Mouse (Mus musculus): ENCODE measurements around the gene Toe1. TPM values are rescaled to one million over a fixed set of nuclear protein-coding genes. Genes with fewer than 3 reads are reported as not detected.

Gene Toe1
- polyA plus RNA-seq, 1 experiment from 2014 or later, result 29.4 TPM

GRCm38 (mm10) chr4:116820902-116821693, 13.7 kb upstream of the Toe1 start:
- H3K27ac ChIP-seq, result peak overlapping the region; percentile 81
- peak; percentile 93 for DNase-seq (ENCODE audit: low spot score)
- under 1% methylated on average over 51 of the region's 51 CpGs for WGBS

GRCm38 (mm10) chr4:116819968-116820901, 12.8 kb upstream of the Toe1 start:
- H3K4me3 ChIP-seq, result peak overlapping the region; percentile 71
- H3K4me1 ChIP-seq, result peaks cover 20% of the 10 kb centered on the region
- 21% methylated on average over 32 of the region's 32 CpGs for WGBS
- H3K27me3 ChIP-seq (ENCODE audit: insufficient read depth, poor library complexity, severe bottlenecking), result peaks cover 33% of the 10 kb centered on the region
- peaks cover 29% of the 10 kb centered on the region for H3K36me3 ChIP-seq
- peak overlapping the region; percentile 81; the same call in 1 of the 2 replicates for H3K27ac ChIP-seq
- DNase-seq (ENCODE audit: low spot score), result peak; percentile 69
- no peaks in the 10 kb centered on the region for H3K9me3 ChIP-seq

More at GRCm38 (mm10) chr4:116820902-116821693, 13.7 kb upstream of the Toe1 start:
- H3K36me3 ChIP-seq, result peaks cover 22% of the 10 kb centered on the region
- H3K9me3 ChIP-seq, result no peaks in the 10 kb centered on the region
- peaks cover 23% of the 10 kb centered on the region for H3K4me1 ChIP-seq
- H3K27me3 ChIP-seq (ENCODE audit: insufficient read depth, poor library complexity, severe bottlenecking), result peaks cover 33% of the 10 kb centered on the region
- H3K4me3 ChIP-seq, result peak overlapping the region; percentile 71

DNA sequence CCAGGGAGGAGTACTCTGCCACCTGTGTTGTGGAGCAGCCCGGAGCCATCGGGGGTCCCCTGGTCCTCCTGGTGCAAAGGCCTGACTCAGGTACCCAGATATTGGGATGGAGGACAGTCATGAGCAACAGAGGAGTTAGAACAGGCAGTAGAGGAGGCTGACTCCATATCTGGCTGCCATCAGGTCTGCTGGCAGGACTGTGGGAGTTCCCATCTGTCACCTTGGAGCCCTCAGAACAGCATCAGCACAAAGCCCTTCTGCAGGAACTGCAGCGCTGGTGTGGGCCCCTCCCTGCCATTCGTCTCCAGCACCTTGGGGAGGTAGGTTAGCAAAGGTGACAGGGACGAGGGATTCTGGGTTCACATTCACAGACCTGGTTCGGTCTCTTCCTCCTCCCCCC, 10.0 kb upstream of the Toe1 start:
- Histone ChIP-seq H3K27me3 (ENCODE audit: insufficient read depth, poor library complexity, severe bottlenecking) (peaks cover 33% of the 10 kb centered on the region), H3K4me1 (peaks cover 13% of the 10 kb centered on the region), H3K36me3 (peaks cover 35% of the 10 kb centered on the region), H3K27ac (no peak overlapping the region), H3K9me3 (no peaks in the 10 kb centered on the region), H3K4me3 (no peak overlapping the region)
- no peak for DNase-seq (ENCODE audit: low spot score)
- WGBS, result 80% methylated on average over 6 of the region's 6 CpGs

- Histone ChIP-seq H3K27me3 (ENCODE audit: insufficient read depth, poor library complexity, severe bottlenecking) (peaks cover 24% of the 10 kb centered on the region), H3K4me3 (no peak overlapping the region), H3K4me1 (peaks cover 4% of the 10 kb centered on the region; the same call in 1 of the 2 replicates), H3K27ac (no peak overlapping the region), H3K9me3 (no peaks in the 10 kb centered on the region), H3K36me3 (peaks cover 35% of the 10 kb centered on the region)
- DNase-seq (ENCODE audit: low spot score), result no peak
- WGBS, result 80% methylated on average over 5 of the region's 5 CpGs
Measured at GRCm38 (mm10) chr4:116815276-116815675, 7.8 kb upstream of the Toe1 start.

- no peak for DNase-seq (ENCODE audit: low spot score)
- H3K27ac ChIP-seq, result no peak overlapping the region
- peaks cover 9% of the 10 kb centered on the region for H3K4me1 ChIP-seq
- 59% methylated on average over 3 of the region's 3 CpGs for WGBS
- H3K36me3 ChIP-seq, result peaks cover 13% of the 10 kb centered on the region
- H3K9me3 ChIP-seq, result no peaks in the 10 kb centered on the region
- H3K4me3 ChIP-seq, result no peak overlapping the region
- H3K27me3 ChIP-seq (ENCODE audit: insufficient read depth, poor library complexity, severe bottlenecking), result no peaks in the 10 kb centered on the region
Measured at GRCm38 (mm10) chr4:116811012-116811411, 3.6 kb upstream of the Toe1 start.

GRCm38 (mm10) chr4:116799901-116800300, 7.5 kb downstream of the Toe1 start:
- peaks cover 6% of the 10 kb centered on the region; the same call in 1 of the 2 replicates for H3K4me1 ChIP-seq
- no peak for DNase-seq (ENCODE audit: low spot score)
- H3K27ac ChIP-seq, result no peak overlapping the region
- 36% methylated on average over 5 of the region's 5 CpGs for WGBS
- no peak overlapping the region for H3K4me3 ChIP-seq
- H3K36me3 ChIP-seq, result peaks cover 34% of the 10 kb centered on the region
- H3K9me3 ChIP-seq, result no peaks in the 10 kb centered on the region
- H3K27me3 ChIP-seq (ENCODE audit: insufficient read depth, poor library complexity, severe bottlenecking), result no peaks in the 10 kb centered on the region

DNA sequence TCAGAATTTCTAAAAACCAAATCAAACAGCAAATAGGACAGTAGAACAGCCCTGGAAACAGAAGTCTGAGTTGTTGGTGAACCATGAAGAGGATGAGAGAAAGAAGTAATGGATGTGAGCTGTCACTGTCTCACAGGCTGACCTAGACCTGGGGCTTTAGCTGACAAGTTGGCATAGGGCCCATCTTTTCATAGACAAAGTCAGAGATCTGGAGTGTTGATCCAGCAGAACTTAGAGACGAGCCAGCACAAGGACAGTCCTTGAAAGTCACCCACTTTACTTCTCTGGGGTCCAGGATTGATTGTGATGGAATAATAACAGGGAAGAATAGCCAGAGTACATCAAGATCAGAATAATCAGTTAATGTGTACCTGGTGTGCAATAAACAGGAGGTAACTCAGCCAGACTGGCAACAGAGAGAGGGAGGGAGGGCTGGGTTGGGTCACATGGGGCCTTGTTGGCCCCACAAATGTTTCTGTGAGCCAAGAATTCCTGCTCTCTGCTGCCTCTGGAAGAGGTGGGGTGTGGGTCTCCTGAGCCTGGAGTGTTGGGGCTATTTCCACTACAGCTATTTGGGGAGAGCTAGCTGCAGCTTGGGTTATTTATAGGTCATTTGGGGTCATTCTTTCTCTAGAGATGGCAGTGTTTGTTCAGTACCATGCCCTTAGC, 10.9 kb downstream of the Toe1 start:
- Histone ChIP-seq H3K4me1 (peaks cover 6% of the 10 kb centered on the region; the same call in 1 of the 2 replicates), H3K9me3 (no peaks in the 10 kb centered on the region), H3K4me3 (no peak overlapping the region), H3K27ac (no peak overlapping the region), H3K27me3 (ENCODE audit: insufficient read depth, poor library complexity, severe bottlenecking) (no peaks in the 10 kb centered on the region), H3K36me3 (peaks cover under 1% of the 10 kb centered on the region; the same call in 1 of the 2 replicates)
- no peak for DNase-seq (ENCODE audit: low spot score)
- WGBS, result 56% methylated on average over 1 of the region's 1 CpGs

- Histone ChIP-seq H3K4me1 (peaks cover 6% of the 10 kb centered on the region; the same call in 1 of the 2 replicates), H3K36me3 (no peaks in the 10 kb centered on the region)
- WGBS, result 76% methylated on average over 2 of the region's 2 CpGs
Measured at GRCm38 (mm10) chr4:116794273-116794672, 13.2 kb downstream of the Toe1 start.

DNA sequence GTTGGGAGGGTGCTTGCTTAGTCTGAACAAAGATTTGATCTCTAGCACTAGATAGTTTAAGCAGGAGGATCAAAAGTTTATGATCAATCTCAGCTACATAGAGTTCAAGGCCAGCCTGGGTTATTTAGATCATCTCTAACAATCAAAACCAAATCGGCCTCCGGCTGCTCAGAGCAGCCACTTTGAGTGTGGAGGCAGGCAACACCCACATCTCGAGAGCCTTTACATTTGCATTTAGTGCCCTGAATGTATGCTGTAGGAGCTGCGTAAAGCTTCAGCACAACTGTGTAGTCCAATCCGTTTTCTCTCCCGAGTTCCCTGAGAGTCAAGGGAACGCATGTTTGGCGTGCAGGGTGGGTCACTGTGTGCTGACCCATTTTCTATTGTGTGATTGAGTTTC, 15.0 kb downstream of the Toe1 start:
- Histone ChIP-seq H3K27ac (no peak overlapping the region), H3K36me3 (no peaks in the 10 kb centered on the region), H3K27me3 (ENCODE audit: insufficient read depth, poor library complexity, severe bottlenecking) (no peaks in the 10 kb centered on the region), H3K4me1 (peaks cover 6% of the 10 kb centered on the region; the same call in 1 of the 2 replicates), H3K4me3 (no peak overlapping the region), H3K9me3 (no peaks in the 10 kb centered on the region)
- no peak for DNase-seq (ENCODE audit: low spot score)
- WGBS, result 89% methylated on average over 8 of the region's 8 CpGs

More at GRCm38 (mm10) chr4:116794273-116794672, 13.2 kb downstream of the Toe1 start:
- H3K4me3 ChIP-seq, result no peak overlapping the region
- DNase-seq (ENCODE audit: low spot score), result no peak
- H3K27me3 ChIP-seq (ENCODE audit: insufficient read depth, poor library complexity, severe bottlenecking), result no peaks in the 10 kb centered on the region
- no peak overlapping the region for H3K27ac ChIP-seq
- H3K9me3 ChIP-seq, result no peaks in the 10 kb centered on the region

DNA sequence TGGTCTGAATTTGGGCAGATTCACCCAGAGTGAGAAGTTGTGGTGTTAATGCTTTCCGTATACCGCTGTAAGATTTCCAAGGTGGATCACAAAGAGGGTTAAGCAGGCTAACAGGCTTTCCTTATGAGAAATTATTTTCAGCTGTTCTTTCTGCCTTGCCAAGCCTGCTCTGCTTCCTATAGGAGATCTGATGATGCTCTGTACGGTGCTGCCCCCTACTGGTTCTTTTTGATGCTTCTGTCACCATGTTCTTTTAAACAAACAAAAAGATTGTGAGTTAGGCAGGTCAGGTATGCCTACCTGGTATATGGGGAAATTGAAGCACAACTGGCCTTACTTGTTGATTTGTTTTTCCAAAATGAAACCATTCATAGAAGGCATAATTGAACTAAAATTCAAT, 18.5 kb downstream of the Toe1 start:
- Histone ChIP-seq H3K36me3 (no peaks in the 10 kb centered on the region), H3K4me1 (no peaks in the 10 kb centered on the region), H3K27ac (no peak overlapping the region), H3K4me3 (no peak overlapping the region), H3K9me3 (no peaks in the 10 kb centered on the region), H3K27me3 (ENCODE audit: insufficient read depth, poor library complexity, severe bottlenecking) (no peaks in the 10 kb centered on the region)
- WGBS, result 13% methylated on average over 3 of the region's 3 CpGs
- DNase-seq (ENCODE audit: low spot score), result no peak

DNA sequence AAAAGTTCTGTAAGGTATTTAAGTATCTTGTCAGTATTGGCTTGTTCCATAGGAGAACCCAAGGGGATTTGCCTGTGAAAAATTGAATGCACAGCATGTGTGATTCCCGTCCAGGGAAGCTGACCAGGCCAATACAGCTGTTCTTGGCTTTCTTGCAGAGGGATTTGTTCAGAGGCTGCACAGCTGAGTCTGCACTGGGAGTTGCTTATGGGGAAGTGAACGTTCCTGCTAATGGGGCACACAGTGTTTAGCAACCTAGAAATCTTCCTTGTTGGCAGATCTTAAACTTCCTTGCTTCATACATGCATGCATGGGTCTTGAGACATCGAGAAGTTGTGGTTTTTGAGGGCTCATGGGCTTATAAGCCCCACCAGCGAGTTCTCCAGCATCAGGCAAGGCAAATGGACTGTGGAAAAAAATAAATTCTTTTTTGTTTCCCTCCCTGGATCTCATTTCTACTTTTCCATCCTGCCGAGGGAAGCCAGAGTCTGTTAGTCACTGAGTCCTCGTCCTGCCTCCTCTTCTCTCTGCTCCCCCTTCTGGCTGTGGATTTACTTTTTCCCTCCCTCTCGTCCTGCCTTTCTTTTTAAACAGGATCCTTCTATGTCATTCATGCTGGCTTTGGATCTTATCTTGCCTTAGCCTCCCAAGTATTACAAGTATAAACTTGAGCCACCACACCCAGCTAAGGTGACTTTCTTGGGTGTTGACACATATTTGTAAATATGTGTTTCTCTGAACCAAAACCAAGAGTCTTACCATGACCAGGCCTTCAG, 19.3 kb downstream of the Toe1 start:
- no peak overlapping the region for H3K4me3 ChIP-seq
- no peak for DNase-seq (ENCODE audit: low spot score)
- no peak overlapping the region for H3K27ac ChIP-seq
- 43% methylated on average over 7 of the region's 7 CpGs for WGBS
- H3K4me1 ChIP-seq, result no peaks in the 10 kb centered on the region
- H3K9me3 ChIP-seq, result no peaks in the 10 kb centered on the region
- H3K27me3 ChIP-seq (ENCODE audit: insufficient read depth, poor library complexity, severe bottlenecking), result no peaks in the 10 kb centered on the region
- no peaks in the 10 kb centered on the region for H3K36me3 ChIP-seq

- H3K27me3 ChIP-seq (ENCODE audit: insufficient read depth, poor library complexity, severe bottlenecking), result no peaks in the 10 kb centered on the region
- no peaks in the 10 kb centered on the region for H3K9me3 ChIP-seq
- no peak overlapping the region for H3K4me3 ChIP-seq
- no peaks in the 10 kb centered on the region for H3K36me3 ChIP-seq
- no peak overlapping the region for H3K27ac ChIP-seq
- no peak for DNase-seq (ENCODE audit: low spot score)
- H3K4me1 ChIP-seq, result no peaks in the 10 kb centered on the region
- 75% methylated on average over 1 of the region's 1 CpGs for WGBS
Measured at GRCm38 (mm10) chr4:116786587-116786986, 20.9 kb downstream of the Toe1 start.
